Mouse (Mus musculus): ENCODE data around the gene Gm815. TPM values are rescaled to one million over a fixed set of nuclear protein-coding genes. Genes with fewer than 3 reads are reported as not detected.

The Gm815 gene
- polyA plus RNA-seq, 1 experiment: not detected

- Histone ChIP-seq H3ac (ENCODE audit: control insufficient read depth, insufficient read length) (no peak overlapping the region), H3K27me3 (ENCODE audit: control insufficient read depth, insufficient read depth, insufficient read length) (no peaks in the 10 kb centered on the region), H3K4me2 (ENCODE audit: low read depth) (no peak overlapping the region), H3K4me3 (no peak overlapping the region), H3K36me3 (ENCODE audit: control insufficient read depth, insufficient read depth) (no peaks in the 10 kb centered on the region), H3K79me2 (ENCODE audit: control insufficient read depth, insufficient read depth) (no peaks in the 10 kb centered on the region)
- TF ChIP-seq TCF12 (IDR thresholded peaks at IDR 0.05; ENCODE audit: insufficient read depth, poor library complexity, severe bottlenecking) (no peak), E2F4 (IDR thresholded peaks at IDR 0.05; ENCODE audit: insufficient read depth) (no peak), MYOD1 (IDR thresholded peaks at IDR 0.05; ENCODE audit: control insufficient read depth in 1 of 3, insufficient read length in 2 of 3, low read depth in 2 of 3) (no peak), CEBPB (IDR thresholded peaks at IDR 0.05; ENCODE audit: insufficient read depth, poor library complexity, severe bottlenecking) (no peak), SRF (IDR thresholded peaks at IDR 0.05; ENCODE audit: control insufficient read depth, insufficient read length, low read depth) (no peak), REST (IDR thresholded peaks at IDR 0.05; ENCODE audit: insufficient read depth, insufficient read length) (no peak), MAX (IDR thresholded peaks at IDR 0.05; ENCODE audit: low read depth) (no peak), POLR2A (IDR thresholded peaks at IDR 0.05; ENCODE audit: insufficient read length, low read depth) (no peak), TCF3 (IDR thresholded peaks at IDR 0.05; ENCODE audit: insufficient read length, low read depth) (no peak), POLR2AphosphoS2 (IDR thresholded peaks at IDR 0.05; ENCODE audit: insufficient read length, low read depth) (no peak), USF1 (IDR thresholded peaks at IDR 0.05; ENCODE audit: low read depth) (no peak), MYOG (IDR thresholded peaks at IDR 0.05; ENCODE audit: control insufficient read depth in 1 of 3, insufficient read depth in 1 of 3, insufficient read length in 2 of 3, low read depth in 2 of 3) (no peak)
Measured at GRCm38 (mm10) chr19:26870280-26870679, 15.4 kb upstream of the Gm815 start.

- Histone ChIP-seq H3K79me2 (ENCODE audit: control insufficient read depth, insufficient read depth) (no peaks in the 10 kb centered on the region), H3K27me3 (ENCODE audit: control insufficient read depth, insufficient read depth, insufficient read length) (no peaks in the 10 kb centered on the region), H3K4me3 (no peak overlapping the region), H3ac (ENCODE audit: control insufficient read depth, insufficient read length) (no peak overlapping the region), H3K4me2 (ENCODE audit: low read depth) (no peak overlapping the region), H3K36me3 (ENCODE audit: control insufficient read depth, insufficient read depth) (no peaks in the 10 kb centered on the region)
- TF ChIP-seq MYOG (IDR thresholded peaks at IDR 0.05; ENCODE audit: control insufficient read depth in 1 of 3, insufficient read depth in 1 of 3, insufficient read length in 2 of 3, low read depth in 2 of 3): no peak
- no peak for TF ChIP-seq POLR2A (IDR thresholded peaks at IDR 0.05; ENCODE audit: insufficient read length, low read depth)
- no peak for TF ChIP-seq REST (IDR thresholded peaks at IDR 0.05; ENCODE audit: insufficient read depth, insufficient read length)
- no peak for TF ChIP-seq SRF (IDR thresholded peaks at IDR 0.05; ENCODE audit: control insufficient read depth, insufficient read length, low read depth)
- TF ChIP-seq E2F4 (IDR thresholded peaks at IDR 0.05; ENCODE audit: insufficient read depth): no peak
- TF ChIP-seq CEBPB (IDR thresholded peaks at IDR 0.05; ENCODE audit: insufficient read depth, poor library complexity, severe bottlenecking): no peak
- no peak for TF ChIP-seq MYOD1 (IDR thresholded peaks at IDR 0.05; ENCODE audit: control insufficient read depth in 1 of 3, insufficient read length in 2 of 3, low read depth in 2 of 3)
- TF ChIP-seq USF1 (IDR thresholded peaks at IDR 0.05; ENCODE audit: low read depth): no peak
- TF ChIP-seq TCF12 (IDR thresholded peaks at IDR 0.05; ENCODE audit: insufficient read depth, poor library complexity, severe bottlenecking): no peak
- no peak for TF ChIP-seq MAX (IDR thresholded peaks at IDR 0.05; ENCODE audit: low read depth)
- TF ChIP-seq TCF3 (IDR thresholded peaks at IDR 0.05; ENCODE audit: insufficient read length, low read depth): no peak
- no peak for TF ChIP-seq POLR2AphosphoS2 (IDR thresholded peaks at IDR 0.05; ENCODE audit: insufficient read length, low read depth)
Measured at GRCm38 (mm10) chr19:26871096-26871495, 14.6 kb upstream of the Gm815 start.

- no peaks in the 10 kb centered on the region for H3K27me3 ChIP-seq (ENCODE audit: control insufficient read depth, insufficient read depth, insufficient read length)
- no peak for TF ChIP-seq TCF12 (IDR thresholded peaks at IDR 0.05; ENCODE audit: insufficient read depth, poor library complexity, severe bottlenecking)
- TF ChIP-seq MAX (IDR thresholded peaks at IDR 0.05; ENCODE audit: low read depth): no peak
- H3ac ChIP-seq (ENCODE audit: control insufficient read depth, insufficient read length): no peak overlapping the region
- H3K36me3 ChIP-seq (ENCODE audit: control insufficient read depth, insufficient read depth): no peaks in the 10 kb centered on the region
- H3K79me2 ChIP-seq (ENCODE audit: control insufficient read depth, insufficient read depth): no peaks in the 10 kb centered on the region
- no peak overlapping the region for H3K4me2 ChIP-seq (ENCODE audit: low read depth)
- H3K4me3 ChIP-seq: no peak overlapping the region
Measured at GRCm38 (mm10) chr19:26872886-26873285, 12.8 kb upstream of the Gm815 start.

- Histone ChIP-seq H3K4me2 (ENCODE audit: low read depth) (no peak overlapping the region), H3K79me2 (ENCODE audit: control insufficient read depth, insufficient read depth) (no peaks in the 10 kb centered on the region), H3ac (ENCODE audit: control insufficient read depth, insufficient read length) (no peak overlapping the region), H3K27me3 (ENCODE audit: control insufficient read depth, insufficient read depth, insufficient read length) (no peaks in the 10 kb centered on the region), H3K4me3 (no peak overlapping the region), H3K36me3 (ENCODE audit: control insufficient read depth, insufficient read depth) (no peaks in the 10 kb centered on the region)
- TF ChIP-seq POLR2A (IDR thresholded peaks at IDR 0.05; ENCODE audit: insufficient read length, low read depth) (no peak), TCF12 (IDR thresholded peaks at IDR 0.05; ENCODE audit: insufficient read depth, poor library complexity, severe bottlenecking) (no peak), POLR2AphosphoS2 (IDR thresholded peaks at IDR 0.05; ENCODE audit: insufficient read length, low read depth) (no peak), REST (IDR thresholded peaks at IDR 0.05; ENCODE audit: insufficient read depth, insufficient read length) (no peak), USF1 (IDR thresholded peaks at IDR 0.05; ENCODE audit: low read depth) (no peak), MYOD1 (IDR thresholded peaks at IDR 0.05; ENCODE audit: control insufficient read depth in 1 of 3, insufficient read length in 2 of 3, low read depth in 2 of 3) (no peak), CEBPB (IDR thresholded peaks at IDR 0.05; ENCODE audit: insufficient read depth, poor library complexity, severe bottlenecking) (no peak), TCF3 (IDR thresholded peaks at IDR 0.05; ENCODE audit: insufficient read length, low read depth) (no peak), MAX (IDR thresholded peaks at IDR 0.05; ENCODE audit: low read depth) (no peak), SRF (IDR thresholded peaks at IDR 0.05; ENCODE audit: control insufficient read depth, insufficient read length, low read depth) (no peak), E2F4 (IDR thresholded peaks at IDR 0.05; ENCODE audit: insufficient read depth) (no peak), MYOG (IDR thresholded peaks at IDR 0.05; ENCODE audit: control insufficient read depth in 1 of 3, insufficient read depth in 1 of 3, insufficient read length in 2 of 3, low read depth in 2 of 3) (no peak)
Measured at GRCm38 (mm10) chr19:26875601-26876000, 10.1 kb upstream of the Gm815 start.

- TF ChIP-seq TCF3 (IDR thresholded peaks at IDR 0.05; ENCODE audit: insufficient read length, low read depth): no peak
- no peak for TF ChIP-seq POLR2AphosphoS2 (IDR thresholded peaks at IDR 0.05; ENCODE audit: insufficient read length, low read depth)
- no peak for TF ChIP-seq SRF (IDR thresholded peaks at IDR 0.05; ENCODE audit: control insufficient read depth, insufficient read length, low read depth)
- no peaks in the 10 kb centered on the region for H3K79me2 ChIP-seq (ENCODE audit: control insufficient read depth, insufficient read depth)
- no peaks in the 10 kb centered on the region for H3K36me3 ChIP-seq (ENCODE audit: control insufficient read depth, insufficient read depth)
- no peak overlapping the region for H3K4me3 ChIP-seq
- no peak overlapping the region for H3ac ChIP-seq (ENCODE audit: control insufficient read depth, insufficient read length)
- no peaks in the 10 kb centered on the region for H3K27me3 ChIP-seq (ENCODE audit: control insufficient read depth, insufficient read depth, insufficient read length)
- H3K4me2 ChIP-seq (ENCODE audit: low read depth): no peak overlapping the region
Measured at GRCm38 (mm10) chr19:26877180-26877775, 8.4 kb upstream of the Gm815 start.
